8 mouse cellular contexts compared by ENCODE assay signal in the genomic region with DNA sequence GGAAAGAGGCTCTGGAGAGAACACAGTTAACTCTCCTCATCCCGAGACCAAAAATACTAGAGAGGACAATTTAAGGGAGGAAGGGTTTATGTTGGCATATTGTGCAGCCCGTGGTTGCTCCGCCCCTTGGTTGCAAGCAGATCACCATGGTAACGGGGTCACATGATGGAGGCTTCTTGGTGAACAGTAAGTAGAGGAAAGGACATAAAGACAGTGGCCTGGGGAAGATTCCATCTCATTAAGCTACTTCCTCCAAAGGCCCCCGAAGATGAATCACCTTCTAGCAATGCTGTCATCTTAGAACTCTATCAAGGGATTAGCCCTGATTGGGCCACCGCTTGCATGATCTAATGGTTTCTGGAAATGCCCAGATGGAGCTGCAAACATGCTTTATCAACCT. TPM values are rescaled to one million over a fixed set of nuclear protein-coding genes. Genes with fewer than 3 reads are reported as not detected.
DNase-seq lines count a peak whose midpoint lies in the region; ATAC-seq and TF ChIP-seq lines count a peak whose summit lies in the region.

No protein-coding gene starts in this region.

- no peak for ATAC-seq in frontal cortex, adult (ENCODE audit: low TSS enrichment)

- intact Hi-C loops in gastrocnemius, adult 2 months (cut with DNase I) = no loop called here
- intact Hi-C loops in left cerebral cortex, postnatal 36 days (cut with DNase I) = no loop called here

- peaks cover 20% of the 10 kb centered on the region for H3K4me1 ChIP-seq in bone marrow macrophage, adult 2 months (ENCODE audit: control insufficient read depth, insufficient read depth, low read length)

- TF ChIP-seq POLR2A in bone marrow macrophage, adult 2 months (IDR thresholded peaks at IDR 0.05; ENCODE audit: borderline replicate concordance, low read depth, low read length) = no peak

- no peak for TF ChIP-seq CTCF in gastrocnemius, adult 2 months (IDR thresholded peaks at IDR 0.05)
- no peak for TF ChIP-seq CTCF in bone marrow macrophage, adult 2 months (IDR thresholded peaks at IDR 0.05; ENCODE audit: low read depth, low read length)

- no peak for DNase-seq in gastrocnemius, adult 2 months
- DNase-seq in gastrocnemius, postnatal 25 days = no peak
- DNase-seq in 416B (ENCODE audit: low read depth) = peak; percentile 91
- peak; percentile 45 for DNase-seq in lung, postnatal 10 days
- DNase-seq in right cerebral cortex, adult 18-20 months = no peak
- DNase-seq in left cerebral cortex, postnatal 36 days (ENCODE audit: low spot score in 2 of 2) = no peak

- peak overlapping the region; percentile 76 for H3K27ac ChIP-seq in gastrocnemius, adult 2 months
- H3K27ac ChIP-seq in bone marrow macrophage, adult 2 months (ENCODE audit: insufficient read depth, low read depth, low read length) = peak overlapping the region; percentile 46

- H3K4me3 ChIP-seq in gastrocnemius, adult 2 months = no peak overlapping the region
- H3K4me3 ChIP-seq in bone marrow macrophage, adult 2 months (ENCODE audit: insufficient read depth, low read length) = peak overlapping the region; percentile 16

RNA-seq across cellular contexts. Expression of gene Igfbp7, which starts 35.1 kb away (rescaled TPM):
- total RNA-seq in gastrocnemius, adult 2 months (2021) = 10 to 100 TPM; 63.6 to 92.5 TPM
- total RNA-seq in gastrocnemius, postnatal 25 days (2021) = 100 to 1,000 TPM; 105 to 156 TPM
- polyA plus RNA-seq in bone marrow macrophage, adult 2 months (2012; ENCODE audit: insufficient read depth, insufficient read length, missing spikeins) = 6.6 and 7.3 TPM in 2 replicates
- total RNA-seq in left cerebral cortex, postnatal 36 days (2021) = 10 to 100 TPM; 45.1 to 48.4 TPM

Comparison
In these comparisons a context has a peak if more than half of its experiments do, and no peak if none do; other contexts are left out.
1. DNase-seq: peak in 416B (single experiment) and lung, postnatal 10 days (single experiment); none in gastrocnemius, adult 2 months (single experiment), gastrocnemius, postnatal 25 days (single experiment), right cerebral cortex, adult 18-20 months (single experiment) and left cerebral cortex, postnatal 36 days (0 of 2).